Mouse (Mus musculus): ENCODE results near the gene Ssh2.

- TF ChIP-seq CTCF (conservative IDR thresholded peaks at IDR 0.05; ENCODE audit: low read length) = no peak
- no peak for TF ChIP-seq NANOG (IDR thresholded peaks at IDR 0.05; ENCODE audit: borderline replicate concordance, low read length)
- no peak for TF ChIP-seq POU5F1 (IDR thresholded peaks at IDR 0.05; ENCODE audit: borderline replicate concordance, low read length)
Measured at GRCm38 (mm10) chr11:77462283-77463100, 246.4 kb downstream of the Ssh2 start, which contains the start of gene Coro6.
